Mouse (Mus musculus) CH12.LX (cell line): Measurements from ENCODE around the gene Olfr689. TPM values are rescaled to one million over a fixed set of nuclear protein-coding genes. Genes with fewer than 3 reads are reported as not detected.
A peak's percentile ranks its signal among the peaks of the same experiment; 100 is the strongest.

Source experiments
- DNase-seq: peaks from one replicate; pipeline ENCODE4 v3.0.0-alpha.2; 2013; ENCODE audit errors: extremely low read depth
- H3K27ac ChIP-seq: 2 replicates; pipeline ENCODE4 v1.5.1; 2012; ENCODE audit warnings: low read depth, mild to moderate bottlenecking, control low read depth, moderate library complexity; ENCODE audit not compliant: insufficient read depth
- H3K27me3 ChIP-seq: replicated peaks from 2 replicates; pipeline ENCODE3; 2012; ENCODE audit warnings: inconsistent platforms
- H3K36me3 ChIP-seq, 2 experiments: replicated peaks in 1 of 2; 2 replicates each; pipeline versions ENCODE3 to v1.6.1; 2012; ENCODE audit warnings: inconsistent platforms in 1 of 2, low read length in 1 of 2, mild to moderate bottlenecking in 1 of 2, mixed read lengths in 1 of 2, moderate library complexity in 1 of 2; ENCODE audit not compliant: control insufficient read depth in 1 of 2, insufficient read depth in 1 of 2
- H3K4me1 ChIP-seq, 2 experiments: 2 replicates each; pipeline ENCODE4 v1.6.1; 2012; ENCODE audit warnings: inconsistent platforms in 1 of 2, moderate library complexity in 1 of 2; ENCODE audit not compliant: insufficient read depth in 2 of 2, control insufficient read depth in 1 of 2
- H3K4me2 ChIP-seq: 2 replicates; pipeline ENCODE4 v1.6.1; 2012; ENCODE audit warnings: low read depth, mild to moderate bottlenecking, control low read depth; ENCODE audit not compliant: poor library complexity, insufficient read depth, severe bottlenecking
- H3K4me3 ChIP-seq, 3 experiments: fragments of 150-350 bp in 1 of 3; sonication (generic) in 1 of 3; replicated peaks in 1 of 3; 2 replicates each; pipeline versions ENCODE3 to v1.5.1; 2011 to 2012; ENCODE audit warnings: low read depth in 2 of 3, low read length in 2 of 3, mild to moderate bottlenecking in 2 of 3, moderate library complexity in 2 of 3, control low read depth in 1 of 3, improper control_type of control experiment in 1 of 3, inconsistent platforms in 1 of 3, mixed read lengths in 1 of 3; ENCODE audit not compliant: poor library complexity in 1 of 3
- H3K79me2 ChIP-seq: replicated peaks from 2 replicates; pipeline ENCODE4 v1.6.1; 2012; ENCODE audit warnings: mild to moderate bottlenecking, moderate library complexity; ENCODE audit not compliant: control insufficient read depth, poor library complexity, insufficient read depth, severe bottlenecking; ENCODE audit errors: extremely low read depth
- H3K9ac ChIP-seq: 2 replicates; pipeline ENCODE4 v1.6.1; 2012; ENCODE audit warnings: low read depth, mild to moderate bottlenecking, control low read depth, moderate library complexity; ENCODE audit not compliant: insufficient read depth
- H3K9me3 ChIP-seq: replicated peaks from 2 replicates; pipeline ENCODE3; 2012; ENCODE audit warnings: low read length, inconsistent platforms, mixed read lengths
- CTCF ChIP-seq, 2 experiments: IDR thresholded peaks in 1 of 2; conservative IDR thresholded peaks in 1 of 2; 2 replicates each; pipeline ENCODE4 v1.5.1; 2011 to 2012; ENCODE audit warnings: low read depth in 2 of 2, low read length in 2 of 2, improper control_type of control experiment in 1 of 2, inconsistent platforms in 1 of 2, mild to moderate bottlenecking in 1 of 2, moderate library complexity in 1 of 2
- E2F4 ChIP-seq: IDR thresholded peaks from 2 replicates; pipeline ENCODE4 v1.6.1; 2011; ENCODE audit warnings: low read depth, low read length, improper control_type of control experiment; ENCODE audit not compliant: insufficient replicate concordance
- EP300 ChIP-seq: IDR thresholded peaks from 2 replicates; pipeline ENCODE4 v1.6.1; 2011; ENCODE audit warnings: low read length, improper control_type of control experiment
- ETS1 ChIP-seq: conservative IDR thresholded peaks from 2 replicates; pipeline ENCODE4 v1.6.1; 2012; ENCODE audit warnings: low read depth, mild to moderate bottlenecking, inconsistent platforms, low read length, improper control_type of control experiment, moderate library complexity
- JUN ChIP-seq: IDR thresholded peaks from 2 replicates; pipeline ENCODE4 v1.6.1; 2011; ENCODE audit warnings: low read depth, mild to moderate bottlenecking, low read length, improper control_type of control experiment, moderate library complexity; ENCODE audit not compliant: insufficient read depth
- KAT2A ChIP-seq: IDR thresholded peaks from 2 replicates; pipeline ENCODE4 v1.6.1; 2012; ENCODE audit warnings: low read length, improper control_type of control experiment, inconsistent platforms; ENCODE audit not compliant: insufficient replicate concordance
- MAZ ChIP-seq: IDR thresholded peaks from 2 replicates; pipeline ENCODE4 v1.6.1; 2012; ENCODE audit warnings: low read depth, mild to moderate bottlenecking, inconsistent platforms, low read length, improper control_type of control experiment, moderate library complexity
- NRF1 ChIP-seq: IDR thresholded peaks from 2 replicates; pipeline ENCODE4 v1.6.1; 2014; ENCODE audit warnings: low read depth, mild to moderate bottlenecking, inconsistent platforms, low read length, improper control_type of control experiment, moderate library complexity
- RAD21 ChIP-seq: IDR thresholded peaks from 2 replicates; pipeline ENCODE4 v1.6.1; 2011; ENCODE audit warnings: low read depth, mild to moderate bottlenecking, low read length, improper control_type of control experiment, moderate library complexity
- RCOR1 ChIP-seq: conservative IDR thresholded peaks from 2 replicates; pipeline ENCODE4 v1.6.1; 2012; ENCODE audit warnings: low read depth, mild to moderate bottlenecking, inconsistent platforms, low read length, improper control_type of control experiment
- SIN3A ChIP-seq: IDR thresholded peaks from 2 replicates; pipeline ENCODE4 v1.6.1; 2012; ENCODE audit warnings: low read length, improper control_type of control experiment, inconsistent platforms
- SMC3 ChIP-seq: IDR thresholded peaks from 2 replicates; pipeline ENCODE4 v1.6.1; 2011; ENCODE audit warnings: low read depth, low read length, improper control_type of control experiment
- TBP ChIP-seq: conservative IDR thresholded peaks from 2 replicates; pipeline ENCODE4 v1.6.1; 2011; ENCODE audit warnings: low read depth, low read length, improper control_type of control experiment
- TCF12 ChIP-seq: IDR thresholded peaks from 2 replicates; pipeline ENCODE4 v1.6.1; 2014; ENCODE audit warnings: low read depth, mild to moderate bottlenecking, inconsistent platforms, low read length, improper control_type of control experiment
- ZC3H11A ChIP-seq: IDR thresholded peaks from 2 replicates; pipeline ENCODE4 v1.6.1; 2012; ENCODE audit warnings: low read depth, mild to moderate bottlenecking, inconsistent platforms, low read length, improper control_type of control experiment
- ZMIZ1 ChIP-seq: IDR thresholded peaks from 2 replicates; pipeline ENCODE4 v1.6.1; 2012; ENCODE audit warnings: low read depth, mild to moderate bottlenecking, inconsistent platforms, low read length, improper control_type of control experiment
- ZNF384 ChIP-seq: IDR thresholded peaks from 2 replicates; pipeline ENCODE4 v1.6.1; 2012; ENCODE audit warnings: low read depth, low read length, improper control_type of control experiment, inconsistent platforms
- dilution Hi-C: fragments of 300-500 bp; cut with MboI; formaldehyde crosslinking; loops from 2 replicates; pipeline ENCODE4 v1.14.3; 2020; ENCODE audit warnings: low sequenced_read_pairs; ENCODE audit not compliant: extremely low pct_unique_long_range_greater_than_20kb, extremely low pct_ligation_motif_present
- in situ Hi-C: fragments of 300-500 bp; cut with MboI; formaldehyde crosslinking; loops from 3 replicates; pipeline ENCODE4 v1.14.3; 2019; ENCODE audit warnings: low sequenced_read_pairs, low pct_ligation_motif_present, low pct_unique_long_range_greater_than_20kb, mixed read lengths
- polyA plus RNA-seq: library from polyadenylated mRNA; unstranded; fragments of >175 nt; gene quantifications from 2 replicates; pipeline ENCODE4 v1.2.1, GENCODE M21; 2012; ENCODE audit warnings: low read depth; ENCODE audit not compliant: insufficient read length
- total RNA-seq, 2 experiments: library from RNA; depleted of rRNA; stranded (reverse); fragments of 300-350 nt in 1 of 2; fragments of >200 nt in 1 of 2; gene quantifications; 2 replicates each; pipeline ENCODE4 v1.2.3; 2012 to 2014

Gene Olfr689
- total and polyA plus RNA-seq, 3 experiments = not detected

GRCm38 (mm10) chr7:105290051-105290450, 20.9 kb upstream of the Olfr689 start:
- H3K4me3 ChIP-seq = no peak overlapping the region
- dilution Hi-C loops = no loop called here
- DNase-seq = no peak
- in situ Hi-C loops = no loop called here
- no peak overlapping the region for H3K27ac ChIP-seq
- TF ChIP-seq NRF1 (no peak), ZC3H11A (no peak), MAZ (no peak), JUN (no peak), SMC3 (no peak), EP300 (no peak), TCF12 (no peak), E2F4 (no peak), RCOR1 (no peak), ETS1 (no peak), TBP (no peak), ZMIZ1 (no peak), KAT2A (no peak), ZNF384 (no peak), RAD21 (no peak)
- H3K4me2 ChIP-seq = no peak overlapping the region
- H3K9ac ChIP-seq = no peak overlapping the region
- H3K79me2 ChIP-seq = no peaks in the 10 kb centered on the region
- no peaks in the 10 kb centered on the region for H3K27me3 ChIP-seq
- no peaks in the 10 kb centered on the region for H3K4me1 ChIP-seq
- H3K9me3 ChIP-seq = no peaks in the 10 kb centered on the region
- no peaks in the 10 kb centered on the region for H3K36me3 ChIP-seq

- in situ Hi-C loops = no loop called here
Measured at GRCm38 (mm10) chr7:105325302-105325701, 14.3 kb downstream of the Olfr689 start.

More at GRCm38 (mm10) chr7:105325302-105325701, 14.3 kb downstream of the Olfr689 start:
- Histone ChIP-seq H3K4me1 (no peaks in the 10 kb centered on the region), H3K4me2 (no peak overlapping the region), H3K27ac (no peak overlapping the region), H3K36me3 (no peaks in the 10 kb centered on the region), H3K27me3 (no peaks in the 10 kb centered on the region), H3K79me2 (no peaks in the 10 kb centered on the region), H3K9me3 (no peaks in the 10 kb centered on the region), H3K4me3 (no peak overlapping the region), H3K9ac (no peak overlapping the region)
- DNase-seq = no peak
- TF ChIP-seq RAD21 (peak; percentile 20), SIN3A (no peak), CTCF (conservative IDR thresholded peaks at IDR 0.05 in 1 of 2, IDR thresholded peaks at IDR 0.05 in 1 of 2; ENCODE audit: low read depth in 2 of 2, low read length in 2 of 2) (peak in 1 of 2 experiments; percentile 31; a peak in 1 of 4 replicates), TBP (no peak)
- dilution Hi-C loops = no loop called here
